Mouse (Mus musculus): ENCODE results near the gene Gab1.
A peak's percentile ranks its signal among the peaks of the same experiment; 100 is the strongest.

Gab1 gene

DNA sequence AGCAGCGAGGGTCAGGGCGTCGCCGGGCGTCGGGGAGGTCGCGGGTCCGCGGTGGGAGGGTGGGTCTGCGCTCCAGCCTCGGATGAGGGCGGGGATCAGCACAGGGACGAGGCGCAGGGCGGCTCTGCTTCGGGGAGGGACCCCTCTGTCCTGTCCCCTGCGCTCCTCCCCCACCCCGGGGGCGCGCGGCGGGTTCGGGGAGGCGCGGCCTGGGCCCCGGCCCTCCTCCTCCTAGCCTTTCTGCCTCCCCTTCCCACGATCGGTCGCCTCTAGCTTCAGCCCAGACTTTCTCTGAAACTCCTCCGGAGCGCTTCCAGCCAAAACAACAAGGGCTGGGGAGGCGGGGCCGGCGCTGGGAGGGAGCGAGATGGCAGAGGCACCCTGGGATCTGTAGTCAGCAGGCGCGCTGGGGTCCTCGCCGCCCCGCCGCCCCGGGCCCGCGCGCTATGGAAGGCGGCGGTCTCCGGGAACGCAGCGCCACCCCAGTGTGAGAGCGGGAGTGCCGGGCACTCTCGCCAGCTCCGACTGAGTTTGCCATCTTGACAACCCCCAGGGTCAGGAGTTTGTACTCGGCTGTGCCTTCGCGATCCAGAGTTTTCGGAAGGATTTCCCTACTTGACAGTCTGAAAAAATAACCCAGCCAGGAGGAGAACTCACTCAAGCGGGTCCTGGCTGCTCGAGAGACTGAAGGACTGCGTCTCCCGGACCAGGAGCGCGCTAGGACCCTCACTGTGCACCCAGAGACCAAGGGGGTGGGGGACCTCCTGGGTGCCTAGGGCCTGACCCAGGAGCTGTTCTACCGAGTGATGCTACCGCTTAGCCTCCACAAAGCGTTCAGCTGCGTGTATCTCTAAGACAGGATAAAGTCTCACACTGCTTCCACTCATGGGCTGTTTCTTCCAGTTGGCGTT is at the start of gene Gab1:
TSS of gene Gab1 (minus strand) at position 324 of the 911 bp plus-strand sequence.
- DNase-seq (ENCODE audit: low read depth): no peak

GRCm38 (mm10) chr8:80928770-80929169 is 48.5 kb upstream of the Gab1 start:
- DNase-seq (ENCODE audit: low read depth): no peak

- no peak for DNase-seq (ENCODE audit: low read depth)
Observed at GRCm38 (mm10) chr8:80923794-80924316, 43.5 kb upstream of the Gab1 start.

GRCm38 (mm10) chr8:80922642-80923041 is 42.3 kb upstream of the Gab1 start:
- no peak for DNase-seq (ENCODE audit: low read depth)

GRCm38 (mm10) chr8:80919130-80919529 is 38.8 kb upstream of the Gab1 start:
- no peak for DNase-seq (ENCODE audit: low read depth)

- DNase-seq (ENCODE audit: low read depth): no peak
Observed at GRCm38 (mm10) chr8:80918531-80918930, 38.2 kb upstream of the Gab1 start.

DNA sequence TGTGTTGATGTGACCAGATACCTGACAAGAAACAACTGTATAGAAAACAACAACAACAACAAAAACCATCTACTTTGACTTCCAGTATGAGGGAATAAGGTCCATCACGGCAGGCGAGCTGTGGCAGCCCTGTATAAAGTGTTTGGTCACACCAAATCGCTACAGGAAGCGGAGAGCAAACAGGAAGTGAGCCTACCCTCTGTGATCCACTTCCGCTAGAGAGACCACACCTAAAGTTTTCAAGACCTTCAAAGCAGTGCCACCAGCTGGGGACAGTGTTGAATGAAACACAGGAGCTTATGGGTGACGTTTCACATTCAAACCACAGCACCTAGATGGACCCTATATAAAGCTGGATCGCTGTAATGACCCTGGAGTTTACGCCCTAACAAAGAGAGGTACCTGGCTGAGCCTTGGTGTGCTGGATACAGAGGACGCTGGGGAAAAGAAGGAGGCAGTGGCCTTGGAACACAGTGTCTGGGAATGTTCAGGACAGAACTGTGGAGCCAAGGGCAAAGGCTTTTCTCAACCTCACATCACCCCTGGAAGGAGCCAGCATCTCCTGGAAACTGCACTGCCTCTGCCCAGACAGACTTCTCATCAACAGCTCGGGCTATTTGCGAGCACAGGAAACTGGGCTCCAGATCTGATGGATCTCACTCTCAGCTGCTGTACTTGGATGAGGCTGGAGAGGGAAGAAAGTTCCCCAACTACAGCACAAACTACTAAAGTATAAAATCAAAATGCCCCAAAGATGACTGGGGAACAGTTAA is 36.3 kb upstream of the Gab1 start:
- peak; percentile 25 for DNase-seq (ENCODE audit: low read depth)

DNA sequence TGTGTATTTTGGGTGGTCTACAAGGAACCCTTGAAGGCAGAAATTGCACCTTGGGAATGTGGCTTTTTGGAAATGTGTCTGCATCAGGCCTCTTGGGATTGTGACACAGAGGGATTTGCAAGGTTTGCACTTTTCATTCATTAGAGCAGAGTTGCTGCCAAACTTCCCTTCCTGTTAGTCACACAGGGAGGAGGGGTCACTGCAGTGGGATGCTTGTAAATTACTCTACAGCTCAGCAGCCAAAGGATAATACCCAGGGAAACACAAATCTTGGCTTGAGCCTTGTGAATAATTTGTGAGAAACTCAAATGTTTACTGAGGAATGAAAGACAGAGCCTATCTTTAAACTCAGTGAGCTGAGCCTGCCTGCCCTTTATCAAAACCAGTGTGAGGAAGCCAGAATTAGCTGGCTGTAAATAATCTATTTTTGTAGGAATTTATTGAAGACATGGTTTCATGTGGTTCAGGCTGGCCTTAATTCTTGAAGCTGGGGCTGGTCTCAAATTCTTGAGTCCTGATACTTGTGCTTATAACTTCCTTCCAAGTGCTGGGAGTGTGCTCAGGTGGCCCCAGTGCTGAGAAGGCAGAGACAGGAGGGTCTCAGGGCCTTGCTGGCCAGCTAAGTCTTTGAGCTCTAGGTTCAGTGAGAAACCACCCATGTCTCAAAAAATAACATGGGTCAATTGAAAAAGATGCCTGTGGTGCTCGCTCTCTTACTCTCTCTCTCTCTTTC is 32.9 kb upstream of the Gab1 start:
- DNase-seq (ENCODE audit: low read depth): no peak

GRCm38 (mm10) chr8:80911400-80911799 is 31.1 kb upstream of the Gab1 start:
- DNase-seq (ENCODE audit: low read depth): no peak

GRCm38 (mm10) chr8:80908262-80908907 is 28.1 kb upstream of the Gab1 start:
- no peak for DNase-seq (ENCODE audit: low read depth)

DNA sequence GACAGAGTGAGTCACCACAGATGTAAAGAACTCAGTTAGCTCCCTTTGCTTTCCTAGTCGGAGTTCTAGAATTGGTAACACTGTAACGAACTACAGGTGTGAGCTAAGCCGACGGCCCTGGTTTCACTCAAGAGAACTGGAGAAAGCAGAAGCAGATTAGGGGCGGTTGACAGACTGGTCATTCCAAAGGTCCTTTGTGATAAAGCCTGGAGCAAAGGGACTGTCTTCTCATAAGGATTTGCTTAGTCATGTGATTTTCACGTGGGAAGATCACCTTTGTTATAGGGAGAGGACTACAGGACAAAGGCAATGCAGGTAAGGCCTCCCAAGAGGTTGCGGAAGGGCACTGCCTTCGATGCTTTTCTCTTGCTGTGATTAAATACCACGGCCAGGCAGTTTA is 22.0 kb upstream of the Gab1 start:
- no peak for DNase-seq (ENCODE audit: low read depth)

- no peak for DNase-seq (ENCODE audit: low read depth)
Observed at GRCm38 (mm10) chr8:80899364-80899763, 19.0 kb upstream of the Gab1 start.

DNA sequence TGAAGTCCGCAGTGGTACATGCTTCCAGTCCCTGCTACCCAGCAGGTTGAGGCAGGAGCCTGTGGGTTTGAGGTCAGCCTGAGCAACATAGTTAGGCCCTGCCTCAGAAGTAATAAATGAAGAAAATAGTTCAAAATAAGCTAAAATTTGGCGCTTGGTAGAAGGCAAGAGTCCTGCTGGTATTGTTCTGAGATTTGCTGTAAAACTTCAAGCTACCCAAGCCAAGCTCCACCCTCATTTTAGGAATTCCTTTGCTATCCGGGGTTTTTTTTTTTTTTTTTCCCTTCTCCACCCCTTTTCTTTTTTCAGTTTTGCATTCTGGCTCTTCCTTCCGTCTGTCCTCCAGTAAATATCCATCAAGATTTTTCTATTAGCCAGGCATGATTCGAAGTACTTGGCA is 15.7 kb upstream of the Gab1 start:
- DNase-seq (ENCODE audit: low read depth): no peak

GRCm38 (mm10) chr8:80895397-80895796 is 15.1 kb upstream of the Gab1 start:
- no peak for DNase-seq (ENCODE audit: low read depth)

- no peak for DNase-seq (ENCODE audit: low read depth)
Observed at GRCm38 (mm10) chr8:80894528-80894927, 14.2 kb upstream of the Gab1 start.

DNA sequence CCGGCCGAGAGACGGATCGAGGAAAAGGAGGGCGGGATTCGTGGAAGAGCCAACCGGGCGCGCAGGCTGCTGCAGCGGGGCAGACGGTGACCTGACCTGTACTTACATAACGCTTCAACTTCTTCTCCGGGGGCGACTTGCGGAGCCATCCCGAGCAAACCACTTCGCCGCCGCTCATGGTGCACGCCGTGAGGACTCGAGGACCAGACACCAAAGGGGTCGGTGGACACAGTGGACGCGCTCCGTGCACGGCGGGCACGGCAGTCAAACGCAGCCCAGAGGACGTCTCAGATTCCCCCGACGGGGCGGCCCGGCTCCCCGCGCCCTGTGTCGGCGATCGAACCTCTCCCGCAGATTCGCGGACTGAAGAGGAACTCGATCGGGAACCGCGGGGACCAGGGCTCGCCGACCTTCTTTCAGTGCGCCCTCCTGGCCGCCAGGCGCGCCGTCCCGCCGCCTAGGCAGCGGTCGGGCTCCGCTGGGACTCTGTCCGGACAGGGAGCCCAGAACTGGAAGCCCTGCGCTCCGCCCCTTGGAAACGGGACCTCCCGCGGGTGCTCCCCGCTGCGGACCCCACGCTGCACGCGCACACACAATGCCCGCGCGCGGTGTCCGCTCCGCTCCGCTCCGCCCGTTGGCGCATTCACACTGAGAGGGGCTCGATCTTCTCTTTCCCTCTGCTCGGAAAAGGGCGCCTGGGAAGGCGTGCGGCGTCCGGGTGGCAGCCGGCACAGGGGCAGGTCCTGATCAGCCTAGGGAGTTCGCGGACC is 708 bp downstream of the Gab1 start:
- DNase-seq (ENCODE audit: low read depth): no peak

- no peak for DNase-seq (ENCODE audit: low read depth)
Observed at GRCm38 (mm10) chr8:80878801-80879425, 1.4 kb downstream of the Gab1 start.

- no peak for DNase-seq (ENCODE audit: low read depth)
Observed at GRCm38 (mm10) chr8:80878146-80878545, 2.2 kb downstream of the Gab1 start.

DNA sequence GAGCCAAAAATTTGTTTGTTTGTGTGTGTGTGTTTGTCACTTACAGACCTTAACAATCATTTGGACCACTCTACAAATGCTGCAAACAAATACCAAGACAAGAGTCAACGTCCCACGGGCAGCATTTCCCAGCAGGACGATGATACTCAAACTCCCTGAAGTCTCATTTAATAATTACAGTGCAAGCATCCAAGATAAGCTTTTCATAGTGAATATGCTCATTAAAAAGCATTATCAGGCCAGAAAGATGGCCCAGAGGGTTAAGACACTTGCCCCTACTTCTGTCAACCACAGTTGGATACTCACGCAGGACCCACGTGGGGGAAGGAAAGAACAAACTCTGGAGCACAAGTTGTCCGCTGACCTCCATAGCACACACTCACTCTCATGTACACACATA is 4.8 kb downstream of the Gab1 start:
- no peak for DNase-seq (ENCODE audit: low read depth)

DNA sequence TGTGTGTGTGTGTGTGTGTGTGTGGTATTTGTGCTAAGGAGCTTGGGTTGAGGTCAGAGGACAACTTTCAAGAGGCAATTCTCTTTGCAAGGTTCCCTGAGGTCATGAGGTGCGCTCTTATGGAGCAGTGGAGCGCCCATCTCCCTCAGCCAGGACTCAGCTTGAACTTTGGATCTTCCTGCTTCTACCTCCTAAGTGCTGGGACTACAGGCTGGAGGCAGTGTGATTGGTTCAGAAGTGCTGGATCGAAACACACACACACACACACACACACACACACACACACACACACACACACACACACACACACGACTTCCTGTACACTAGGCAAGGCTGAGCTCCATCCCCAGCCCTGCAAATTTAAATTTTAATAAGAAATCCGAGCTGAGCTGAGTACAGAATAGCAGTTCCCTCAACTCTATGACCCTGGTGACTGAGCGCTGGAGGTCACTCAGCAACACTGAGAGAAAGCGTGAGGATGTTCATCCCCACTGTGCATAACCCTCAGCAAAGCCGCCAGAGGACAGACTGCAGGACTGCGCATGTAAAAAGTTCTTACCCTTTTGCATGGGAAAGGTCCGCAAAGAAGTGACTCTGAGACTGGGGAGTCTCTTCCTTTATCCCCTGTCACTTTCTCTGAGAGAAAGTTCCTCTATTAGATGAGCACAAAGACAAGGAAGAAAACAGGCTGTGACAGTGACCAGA is 6.4 kb downstream of the Gab1 start:
- DNase-seq (ENCODE audit: low read depth): no peak

Data from induced T-regulatory cell, adult 2 months (primary cell).